Mouse (Mus musculus) kidney, adult 2 months (tissue): Measurements from ENCODE around the gene Mapre3.

Experiments
- CTCF ChIP-seq: fragments of 200-500 bp; conservative IDR thresholded peaks from 2 replicates; pipeline ENCODE4 v1.5.1; 2011; ENCODE audit warnings: low read depth, mild to moderate bottlenecking, control low read depth, low read length, moderate library complexity, mixed read lengths; ENCODE audit not compliant: insufficient read depth, insufficient read length
- POLR2A ChIP-seq: fragments of 200-500 bp; IDR thresholded peaks from one replicate; pipeline ENCODE4 v1.6.1; 2011; ENCODE audit warnings: low read depth, low read length, control low read depth

DNA sequence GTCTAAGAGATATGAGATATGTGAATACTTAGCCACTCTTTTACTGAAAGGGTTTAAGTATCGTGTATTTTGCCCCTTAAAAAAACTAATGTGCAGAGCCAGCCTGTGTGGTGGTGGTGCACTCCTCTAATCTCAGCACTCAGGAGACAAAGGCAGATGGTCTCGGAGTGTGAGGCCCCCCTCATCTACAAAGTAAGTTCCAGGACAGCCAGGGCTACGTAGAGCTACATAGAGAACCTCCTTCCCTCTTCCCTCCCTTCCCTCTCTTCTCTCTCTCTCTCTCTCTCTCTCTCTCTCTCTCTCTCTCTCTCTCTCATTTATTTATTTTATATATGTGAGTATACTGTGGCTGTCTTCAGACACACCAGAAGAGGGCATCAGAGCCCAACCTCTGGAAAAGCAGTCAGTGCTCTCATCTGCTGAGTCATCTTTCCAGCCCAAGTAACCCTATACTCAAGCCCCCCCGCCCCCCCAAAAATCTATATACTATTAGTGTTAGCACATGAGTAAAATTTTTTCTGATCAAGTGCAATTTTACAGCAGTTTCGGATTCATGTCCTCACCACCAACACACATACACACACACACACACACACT lies 65.0 kb downstream of the Mapre3 start:
- TF ChIP-seq CTCF (no peak; the same call in 1 of the 2 replicates), POLR2A (no peak)
